Mouse (Mus musculus) v-Abl transformed pro-B cells (cell line): Measurements from ENCODE around the gene Clpp.

ENCODE experiments used
- in situ Hi-C, 2 experiments: fragments of 400-800 bp; cut with MboI; formaldehyde crosslinking; loops; one replicate each; pipeline ENCODE4 v1.15.1; 2025; ENCODE audit not compliant: unreplicated experiment in 2 of 2

The Clpp gene

GRCm38 (mm10) chr17:56985656-56986055, 4.4 kb upstream of the Clpp start:
- in situ Hi-C loops = loop anchor here (25.0 kb wide), 1 partner anchor 1927 kb away; no protein-coding TSS in a partner anchor

GRCm38 (mm10) chr17:56986105-56986805, 3.9 kb upstream of the Clpp start:
- in situ Hi-C loops = loop anchor here (25.0 kb wide), 1 partner anchor 1926 kb away; no protein-coding TSS in a partner anchor

DNA sequence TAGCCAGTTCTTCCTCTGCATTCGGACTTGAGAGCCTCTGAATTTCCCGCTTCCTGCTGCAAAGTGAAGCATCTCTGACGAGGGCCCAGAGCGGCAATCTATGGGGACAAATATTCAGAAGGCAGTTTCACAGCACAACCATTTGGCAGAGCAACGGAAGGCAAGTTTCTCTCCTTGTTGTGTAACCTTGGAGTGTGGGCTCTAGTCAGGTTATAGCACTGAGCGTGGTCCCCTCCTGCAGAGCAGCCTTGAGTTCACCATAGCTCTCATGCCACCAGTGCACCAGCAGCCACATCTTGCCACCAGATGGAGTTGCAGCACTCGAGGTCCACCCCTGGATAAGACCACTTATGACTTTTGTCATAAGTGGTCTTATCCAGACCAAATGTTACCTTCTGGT, 1.7 kb upstream of the Clpp start:
- in situ Hi-C loops = loop anchor here (25.0 kb wide), 1 partner anchor 1924 kb away; no protein-coding TSS in a partner anchor

GRCm38 (mm10) chr17:56988921-56989430, 1.1 kb upstream of the Clpp start:
- in situ Hi-C loops = loop anchor here (25.0 kb wide), 1 partner anchor 1923 kb away; no protein-coding TSS in a partner anchor

GRCm38 (mm10) chr17:56989467-56990114, 514 bp upstream of the Clpp start:
- in situ Hi-C loops = loop anchor here (10.0 to 25.0 kb wide), 2 partner anchors 255 to 1923 kb away; partner anchors contain the start of genes Gpr108 (in 1 of the 2) and Trip10 (in 1 of the 2)

- in situ Hi-C loops = loop anchor here (10.0 to 25.0 kb wide), 2 partner anchors 254 to 1921 kb away; partner anchors contain the start of genes Gpr108 (in 1 of the 2) and Trip10 (in 1 of the 2)
Measured at GRCm38 (mm10) chr17:56990966-56991365, 861 bp downstream of the Clpp start.

- in situ Hi-C loops = loop anchor here (5.0 to 25.0 kb wide), 8 partner anchors 82 to 1917 kb away; partner anchors contain the start of genes Gpr108 (in 2 of the 2), Trip10 (in 2 of the 2) and Dennd1c (in 1 of the 2)
Measured at GRCm38 (mm10) chr17:56995046-56995445, 4.9 kb downstream of the Clpp start.

DNA sequence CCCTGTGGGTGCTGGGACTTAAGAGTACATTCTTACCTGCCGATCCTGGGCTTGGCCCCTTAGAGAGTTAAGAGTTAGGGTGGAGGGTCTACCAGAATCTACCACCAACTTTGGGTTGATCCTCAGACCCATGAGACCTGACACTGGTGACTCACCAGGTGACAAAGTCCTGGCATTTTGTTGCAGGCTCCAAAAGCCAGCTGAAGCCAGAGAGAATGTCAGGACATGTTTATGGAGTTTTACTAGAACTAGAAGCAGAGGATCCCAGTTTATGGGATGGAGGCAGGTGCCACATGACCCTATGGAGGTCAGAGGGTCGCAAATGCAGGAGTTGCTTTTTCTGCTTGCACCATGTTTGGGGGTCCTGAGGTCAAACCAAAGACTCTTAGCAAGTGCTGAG, 6.4 kb downstream of the Clpp start:
- in situ Hi-C loops = loop anchor here (5.0 to 25.0 kb wide), 8 partner anchors 81 to 1916 kb away; partner anchors contain the start of genes Gpr108 (in 2 of the 2), Trip10 (in 2 of the 2) and Dennd1c (in 1 of the 2)

GRCm38 (mm10) chr17:56997029-56997667, 7.0 kb downstream of the Clpp start, which contains the start of gene Alkbh7:
Alkbh7 (plus strand) TSS chr17:56997339.
- in situ Hi-C loops = loop anchor here (5.0 to 25.0 kb wide), 8 partner anchors 80 to 1915 kb away; partner anchors contain the start of genes Gpr108 (in 2 of the 2), Trip10 (in 2 of the 2) and Dennd1c (in 1 of the 2)

DNA sequence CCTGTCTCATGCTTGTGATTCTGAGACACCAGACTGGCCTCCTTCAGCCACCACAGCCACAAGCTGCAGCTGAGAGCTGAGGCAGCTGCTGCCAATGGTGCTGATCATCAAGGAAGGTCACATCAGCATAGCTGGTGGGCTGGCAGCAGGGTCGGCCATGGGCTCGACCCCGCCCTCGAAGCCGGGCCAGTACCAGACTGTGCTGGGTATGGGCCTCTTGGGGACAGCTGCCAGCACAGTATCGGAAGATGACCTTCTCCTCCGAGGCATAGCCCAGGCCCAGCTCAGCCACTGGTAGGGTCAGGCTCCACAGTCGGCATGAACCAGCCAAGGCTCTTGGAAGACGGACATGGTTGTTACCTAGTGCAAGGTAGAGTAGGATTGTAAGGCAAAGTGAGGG, 9.3 kb downstream of the Clpp start:
- in situ Hi-C loops = loop anchor here (5.0 to 25.0 kb wide), 8 partner anchors 78 to 1913 kb away; partner anchors contain the start of genes Gpr108 (in 2 of the 2), Trip10 (in 2 of the 2) and Dennd1c (in 1 of the 2)

DNA sequence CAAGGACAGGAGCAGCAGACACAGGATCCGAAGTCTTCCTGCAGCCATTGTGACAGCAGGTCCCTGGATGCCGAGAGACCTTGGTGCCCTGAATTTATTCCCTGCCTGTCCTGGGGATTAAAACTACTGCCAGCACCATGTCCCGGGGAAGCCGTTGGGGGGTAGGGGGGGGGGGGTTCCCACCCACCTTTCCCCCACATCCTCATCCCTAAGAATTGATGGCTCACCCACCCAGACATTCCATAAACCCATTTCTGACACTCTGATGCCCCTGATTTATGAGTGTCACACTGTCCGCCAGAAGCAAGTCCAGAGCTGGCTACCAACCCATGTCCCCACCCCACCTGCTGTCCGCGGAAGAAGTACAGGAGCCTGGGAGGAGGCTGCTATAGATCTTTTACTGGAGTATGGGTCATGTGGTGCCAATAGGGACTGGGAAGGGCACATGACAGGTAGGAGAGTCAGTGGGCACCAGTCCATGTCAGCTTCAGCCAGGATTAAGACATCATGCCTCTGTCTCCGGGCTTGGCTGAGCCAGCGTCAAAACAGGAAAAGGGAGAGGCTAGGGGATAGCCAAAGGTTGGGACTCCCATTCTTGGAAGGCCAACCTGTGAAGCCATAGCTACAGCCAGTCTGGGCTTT, 10.0 kb downstream of the Clpp start, which contains the start of gene Pspn:
Gene Pspn (minus strand): TSS at position 51 of the 642 bp plus-strand sequence.
- in situ Hi-C loops = loop anchor here (5.0 to 25.0 kb wide), 8 partner anchors 77 to 1912 kb away; partner anchors contain the start of genes Gpr108 (in 2 of the 2), Trip10 (in 2 of the 2) and Dennd1c (in 1 of the 2)

DNA sequence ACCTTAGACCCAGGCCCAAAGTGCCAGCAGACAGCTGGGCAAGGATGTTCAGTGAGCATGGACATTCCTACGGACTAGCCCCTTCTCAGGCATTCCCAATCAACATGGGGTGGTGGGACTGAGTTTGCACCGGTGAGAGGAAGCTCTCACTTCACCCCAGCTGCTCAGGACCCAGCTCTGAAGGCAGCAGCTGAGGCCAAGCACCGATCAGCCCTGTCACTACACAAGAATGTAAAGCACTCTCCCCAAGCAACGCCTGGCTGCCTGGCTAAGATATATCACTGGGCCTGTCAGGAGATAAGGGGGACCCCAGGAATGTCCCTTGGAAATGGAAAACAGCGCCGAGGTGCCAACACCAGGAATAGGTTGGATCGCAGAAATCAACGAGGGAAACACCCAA, 11.1 kb downstream of the Clpp start:
- in situ Hi-C loops = no loop called here

GRCm38 (mm10) chr17:57003994-57004393, 13.9 kb downstream of the Clpp start:
- in situ Hi-C loops = no loop called here

GRCm38 (mm10) chr17:57007137-57007905, 17.2 kb downstream of the Clpp start:
- in situ Hi-C loops = no loop called here

DNA sequence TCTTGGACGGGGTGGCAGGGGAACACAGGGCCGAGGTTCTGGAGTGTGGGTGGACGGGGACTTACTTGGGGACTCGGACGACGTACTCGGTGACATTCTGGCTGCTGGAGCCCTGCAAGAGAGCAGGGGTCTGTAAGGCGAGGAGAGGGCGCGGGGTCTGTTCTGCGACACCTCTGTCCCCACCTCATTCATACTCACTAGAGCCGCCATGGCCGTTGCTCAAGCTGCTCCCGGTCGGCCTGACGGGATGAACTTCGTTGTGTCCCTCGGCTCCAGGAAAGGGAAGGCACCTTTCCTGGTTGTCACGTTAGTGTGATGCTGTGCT, 20.8 kb downstream of the Clpp start:
- in situ Hi-C loops = no loop called here

- in situ Hi-C loops = no loop called here
Measured at GRCm38 (mm10) chr17:57011236-57012141, 21.4 kb downstream of the Clpp start, which contains the start of the genes Gtf2f1 and Gm17949. Gtf2f1 (minus strand) TSS chr17:57011288. Gm17949 (plus strand) TSS chr17:57011469.

GRCm38 (mm10) chr17:57012245-57012795, 22.2 kb downstream of the Clpp start:
- in situ Hi-C loops = no loop called here
